Mouse (Mus musculus): Measurements from ENCODE around the gene Slc38a6.
A peak's percentile ranks its signal among the peaks of the same experiment; 100 is the strongest.

Slc38a6 gene

DNA sequence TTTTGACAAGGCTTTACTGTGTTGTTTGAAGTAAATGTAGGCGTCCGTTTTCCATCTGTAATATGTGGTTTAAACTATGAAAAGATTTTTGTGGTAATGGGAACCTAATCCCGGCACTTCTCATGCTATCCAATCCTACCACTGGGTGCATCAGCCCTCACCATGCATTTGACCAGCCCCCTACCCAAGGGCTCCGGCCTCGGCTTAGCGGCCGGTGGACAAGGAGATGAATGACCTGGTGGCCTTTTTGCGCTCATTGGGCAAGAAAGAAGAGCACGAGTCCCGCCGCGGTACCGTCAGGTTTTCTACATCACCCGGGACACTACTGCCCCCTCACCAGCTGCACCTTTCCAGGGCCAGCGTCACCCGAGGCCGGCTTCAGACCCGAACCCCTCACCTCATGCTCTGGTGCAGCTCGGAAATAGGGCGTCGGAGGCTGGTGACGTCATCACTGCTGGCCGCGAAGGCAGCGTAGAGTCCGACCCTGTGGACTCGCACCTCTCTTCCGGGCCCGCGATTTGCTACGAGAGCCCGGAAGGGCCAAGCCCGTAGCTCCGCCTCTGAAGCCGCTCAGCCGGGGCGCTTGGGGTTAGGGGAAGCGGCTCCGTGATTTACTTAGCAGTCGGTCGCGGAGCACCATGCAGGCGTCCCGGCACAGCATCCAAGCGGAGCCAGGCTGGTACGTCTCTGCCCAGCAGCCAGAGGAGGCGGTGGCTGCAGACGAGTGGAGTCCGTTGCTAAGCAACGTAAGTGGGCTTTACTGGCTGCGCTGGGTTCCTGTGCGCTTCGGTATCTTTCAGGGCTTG lies at the start of gene Slc38a6, which contains the start of gene Trmt5:
Slc38a6 (plus strand) TSS at position 493 of the 806 bp plus-strand sequence.
Trmt5 (minus strand) TSS at position 424 of the 806 bp plus-strand sequence.
- peak; percentile 94 to 97 for DNase-seq

DNA sequence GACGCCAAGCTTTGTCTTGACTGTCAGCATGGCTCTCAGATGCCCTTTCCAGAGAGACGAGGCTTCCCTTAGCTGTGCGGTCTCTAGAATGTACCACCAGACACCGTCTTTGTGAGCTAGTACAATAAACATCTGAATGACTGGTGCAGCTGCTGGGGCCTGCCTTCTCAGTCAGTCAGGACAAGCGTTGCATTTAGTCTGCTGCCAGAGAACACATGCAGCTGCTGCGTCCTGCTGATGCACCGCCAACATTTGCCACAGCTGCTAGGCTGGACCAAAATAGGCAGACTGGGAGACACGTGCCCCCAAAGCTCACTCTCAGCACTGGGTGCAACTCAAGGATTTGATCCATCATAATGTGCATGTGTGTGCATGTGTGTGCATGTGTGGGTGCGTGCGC lies 44.6 kb upstream of the Slc38a6 start:
- DNase-seq: no peak

DNA sequence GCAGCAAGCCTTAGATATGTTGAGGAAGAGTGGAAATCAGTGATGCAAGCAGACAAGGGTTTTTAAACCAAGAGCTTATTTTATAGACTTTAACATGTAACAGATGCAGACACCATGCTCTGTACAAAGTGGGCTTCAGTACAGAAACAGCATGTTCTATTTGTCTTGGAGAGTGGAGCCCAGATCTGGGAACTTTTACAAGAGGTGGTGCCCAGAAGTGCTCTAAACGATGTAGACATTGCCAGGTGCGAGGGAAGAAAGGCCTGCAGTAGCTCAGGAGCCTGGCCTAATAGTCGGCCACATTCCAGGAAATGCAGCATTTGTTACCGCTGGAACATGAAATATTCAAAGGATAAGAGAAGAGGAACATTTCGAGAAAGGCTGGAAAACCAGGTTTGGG lies 40.9 kb upstream of the Slc38a6 start:
- no peak for DNase-seq

DNA sequence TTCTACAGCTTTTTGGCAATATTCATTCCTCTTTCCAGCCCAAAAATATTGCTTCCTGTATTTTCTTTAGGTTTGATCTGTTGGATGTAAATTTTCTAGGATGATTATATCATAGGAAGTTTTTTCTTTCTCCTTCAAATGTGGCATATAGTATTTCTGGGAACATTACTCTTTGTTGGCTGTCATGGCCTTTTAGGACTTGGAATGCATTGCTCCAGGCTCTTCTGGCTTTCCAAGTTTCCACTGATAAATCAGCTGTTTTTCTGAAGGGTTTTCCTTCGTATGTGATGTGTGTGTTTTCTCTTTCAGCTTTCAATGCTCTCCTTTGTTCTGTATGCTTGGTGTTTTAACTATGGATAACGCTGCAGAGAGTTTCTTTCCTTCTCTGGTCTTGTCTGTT lies 31.6 kb upstream of the Slc38a6 start:
- DNase-seq: no peak

DNA sequence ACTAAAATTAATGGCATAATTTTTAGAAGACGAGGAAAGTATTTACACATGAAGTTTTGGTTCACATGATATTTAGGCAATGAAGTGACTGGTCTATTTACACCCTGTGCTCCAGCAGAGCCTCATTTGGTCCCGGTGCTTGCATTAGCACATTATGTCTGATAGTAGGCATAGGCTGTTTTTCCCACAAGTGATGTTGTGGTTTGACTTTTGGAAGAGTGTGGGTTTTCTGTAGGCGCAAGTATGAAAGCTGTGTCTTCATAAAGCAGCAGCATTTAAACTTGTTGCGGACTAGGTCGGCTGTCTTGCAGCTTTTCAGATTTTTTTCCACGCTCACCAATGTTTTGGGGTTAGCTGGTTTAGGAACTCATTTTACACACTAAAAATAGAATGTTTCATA lies 27.3 kb upstream of the Slc38a6 start:
- DNase-seq: no peak

DNA sequence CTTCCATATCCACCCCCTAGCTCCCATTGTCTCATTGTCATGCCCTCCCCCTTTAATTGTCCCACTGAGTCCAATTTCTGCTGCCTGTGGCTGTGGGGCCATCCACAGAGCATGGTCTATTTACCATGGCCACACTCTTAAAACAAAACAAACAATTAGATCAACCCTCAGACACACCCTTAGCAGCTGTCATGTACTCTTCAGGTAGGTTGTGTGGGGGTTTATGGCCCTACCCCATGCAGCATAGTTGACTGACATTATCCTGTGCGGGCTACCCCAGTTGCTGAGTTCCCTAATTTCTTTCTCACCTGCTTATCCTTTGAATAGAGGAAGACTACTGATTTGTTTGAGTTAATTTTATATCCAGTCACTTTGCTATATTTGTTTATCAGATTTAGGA lies 26.2 kb upstream of the Slc38a6 start:
- no peak for DNase-seq

DNA sequence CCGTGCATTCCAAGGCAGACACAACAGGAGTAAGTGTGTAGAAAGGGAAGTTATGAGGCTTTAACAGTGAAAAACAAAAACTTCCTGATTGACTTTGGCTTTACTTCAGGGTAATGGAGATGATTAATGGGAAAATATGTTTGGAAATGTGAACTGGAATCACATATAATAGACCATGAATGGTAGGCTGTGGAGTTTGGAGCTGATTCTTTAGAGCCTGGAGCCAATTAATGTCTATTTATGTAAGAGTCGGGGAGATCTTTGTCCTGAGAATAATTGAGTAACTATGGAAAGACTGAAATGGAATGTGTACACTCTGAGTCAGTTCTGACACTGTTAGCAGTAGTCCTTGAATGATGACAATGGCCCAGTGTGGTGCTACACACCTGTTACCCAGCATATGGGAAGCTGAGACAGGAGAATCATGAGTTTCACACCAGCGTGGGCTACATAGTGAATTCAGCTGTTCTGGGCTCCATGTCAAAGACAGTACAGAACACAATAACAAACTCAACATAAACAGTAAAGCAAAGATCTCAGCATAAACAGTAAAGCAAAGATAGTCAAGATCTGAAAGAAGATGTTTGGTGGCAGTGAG lies 21.1 kb upstream of the Slc38a6 start:
- no peak for DNase-seq

DNA sequence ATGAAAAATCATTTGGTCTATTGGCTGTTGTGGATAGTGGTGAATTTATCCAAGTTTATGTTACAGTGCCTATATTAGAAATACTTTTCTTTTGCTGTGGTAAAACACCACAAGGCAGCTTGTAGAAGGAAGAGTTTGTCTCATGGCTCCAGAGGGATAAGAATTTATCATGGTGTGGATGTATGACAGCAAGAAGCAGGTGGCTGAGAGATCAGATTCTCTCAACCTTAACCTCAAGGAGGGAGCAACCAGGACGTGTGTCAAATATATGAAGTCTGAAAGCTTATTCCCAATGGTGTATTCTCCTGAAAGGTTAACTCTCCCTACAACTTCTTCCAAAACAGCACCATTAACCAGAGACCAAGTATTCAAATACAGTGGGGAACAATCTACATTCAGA lies 20.0 kb upstream of the Slc38a6 start:
- DNase-seq: no peak

DNA sequence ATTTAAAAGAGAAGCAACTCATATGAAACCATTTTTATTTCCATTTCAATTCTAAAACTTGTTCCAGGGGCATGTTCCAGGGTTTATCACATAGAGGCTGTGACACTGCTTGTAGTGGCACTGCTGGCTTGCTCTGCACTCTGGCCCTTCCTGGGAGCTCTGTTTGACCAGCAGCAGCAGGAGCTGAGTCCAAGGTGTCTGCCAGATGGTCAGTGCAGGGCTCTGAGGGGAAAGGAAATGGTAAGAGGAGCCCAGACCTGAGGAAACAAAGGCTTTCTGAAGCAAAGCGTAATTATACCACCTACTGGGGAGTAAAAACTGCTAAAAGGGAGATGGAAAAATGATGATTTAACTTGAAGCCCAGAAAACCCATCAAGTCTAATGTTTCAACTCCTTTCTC lies 18.1 kb upstream of the Slc38a6 start:
- DNase-seq: no peak

DNA sequence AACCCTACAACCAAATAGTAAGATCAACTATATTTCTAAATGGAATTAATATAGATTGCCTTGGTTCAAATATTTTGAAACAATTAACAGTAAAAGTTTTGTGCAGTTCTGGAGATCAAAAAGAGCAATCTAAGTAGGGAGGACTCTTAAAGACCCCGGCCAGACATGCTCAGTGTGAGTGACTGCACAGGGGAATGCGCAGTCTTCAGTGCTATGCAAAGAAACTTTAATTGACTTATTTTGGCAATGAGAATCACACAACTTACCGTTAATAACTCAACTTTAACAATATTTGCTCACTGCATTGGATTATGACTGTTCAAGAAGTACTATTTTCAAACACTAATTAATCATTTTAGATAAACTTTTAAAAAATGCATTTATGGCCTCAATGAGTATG lies 17.0 kb upstream of the Slc38a6 start:
- no peak for DNase-seq

DNA sequence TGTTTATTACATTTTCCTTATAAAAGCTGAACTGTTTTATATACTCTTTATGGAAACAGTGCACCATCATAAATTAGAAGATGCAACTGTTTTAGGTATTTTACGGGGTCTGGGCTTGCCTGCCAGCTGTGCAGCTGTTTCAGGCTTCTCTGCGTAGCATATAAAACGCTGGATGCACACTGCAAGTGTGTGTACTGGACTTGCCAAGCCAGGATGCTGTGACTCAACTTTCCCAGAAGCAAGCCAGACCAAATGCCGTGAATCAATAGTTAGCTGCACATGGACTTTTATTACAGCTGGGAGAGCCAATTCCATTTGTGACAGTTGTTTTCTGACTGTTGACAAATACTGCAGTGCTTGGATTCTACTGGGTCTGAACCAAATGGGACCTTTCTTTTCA lies 16.6 kb upstream of the Slc38a6 start:
- DNase-seq: no peak

DNA sequence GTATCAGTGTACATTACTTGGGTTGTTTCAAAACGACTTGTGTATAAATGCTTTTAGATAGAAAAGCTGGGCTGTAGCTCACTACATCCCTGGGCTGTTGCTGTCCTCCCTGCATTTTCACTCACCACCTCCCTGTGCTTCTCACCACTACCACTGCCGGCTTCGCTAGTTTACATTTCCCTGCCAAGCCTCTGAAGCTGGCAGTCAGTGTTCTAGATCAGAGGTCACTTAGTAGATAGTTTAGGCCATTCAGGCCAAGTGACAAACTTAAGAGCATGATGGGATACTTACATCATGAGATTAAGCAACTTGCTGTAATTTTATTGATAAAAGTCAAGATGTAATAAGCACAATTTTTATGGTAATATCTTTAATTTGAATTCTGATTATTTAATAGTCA lies 11.7 kb upstream of the Slc38a6 start:
- no peak for DNase-seq

DNA sequence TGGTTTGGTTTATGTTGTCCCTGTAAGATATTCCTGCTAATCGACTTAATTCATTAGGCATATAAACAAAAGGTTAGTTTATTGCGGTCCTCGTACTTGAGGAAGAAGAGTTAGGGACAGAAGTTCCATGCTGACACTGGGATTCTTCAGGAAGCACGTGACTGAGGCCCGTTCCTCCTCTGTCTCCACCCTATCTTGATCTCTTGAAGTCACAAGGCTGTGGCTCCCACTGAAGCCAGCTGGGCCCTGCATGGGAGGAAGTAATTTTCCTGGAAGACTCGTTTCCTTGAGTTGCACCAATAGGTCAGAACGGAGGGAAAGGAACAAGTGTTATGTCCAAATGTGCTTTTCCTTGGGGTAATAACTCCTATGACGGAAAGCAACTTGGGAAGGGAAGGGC lies 1.0 kb downstream of the Slc38a6 start:
- DNase-seq: peak; percentile 54 to 77

DNA sequence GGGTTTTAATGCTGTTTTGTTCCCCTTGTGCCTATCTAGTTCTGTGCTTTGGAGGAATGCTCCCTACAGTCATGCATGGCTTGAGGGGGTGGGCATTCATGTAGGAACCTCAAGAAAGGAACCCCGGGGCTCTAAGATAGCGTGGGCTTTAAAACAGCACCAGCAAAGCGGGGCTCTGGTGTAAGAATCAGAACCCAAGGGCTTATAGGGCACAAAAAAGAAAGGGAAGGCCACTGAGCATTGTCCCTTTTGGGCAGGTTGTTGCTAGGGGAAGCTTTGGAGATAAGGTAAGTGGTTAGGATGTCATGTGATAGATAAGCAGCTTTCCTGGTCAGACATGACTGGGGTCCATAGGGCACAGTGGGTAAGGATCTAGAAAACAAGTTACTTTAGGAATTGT lies 2.0 kb downstream of the Slc38a6 start:
- no peak for DNase-seq

DNA sequence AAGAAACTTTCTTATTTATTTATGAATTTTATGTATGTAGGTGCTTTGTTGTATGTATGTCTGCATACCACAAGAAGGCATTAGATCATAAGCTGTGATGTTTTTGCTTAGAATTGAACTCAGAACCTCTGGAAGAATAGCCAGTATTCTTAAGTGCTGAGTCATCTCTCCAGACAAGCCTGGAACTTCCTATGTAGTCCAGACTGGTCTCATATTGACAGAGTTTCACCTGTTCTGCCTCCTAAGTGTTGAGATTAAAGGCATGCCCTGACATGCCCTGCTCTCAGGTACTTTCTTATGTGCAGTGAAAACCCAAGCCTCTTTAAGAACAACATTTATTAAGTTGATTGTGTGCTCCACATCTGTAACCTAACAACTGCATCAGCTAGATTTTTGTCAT lies 8.3 kb downstream of the Slc38a6 start:
- no peak for DNase-seq

DNA sequence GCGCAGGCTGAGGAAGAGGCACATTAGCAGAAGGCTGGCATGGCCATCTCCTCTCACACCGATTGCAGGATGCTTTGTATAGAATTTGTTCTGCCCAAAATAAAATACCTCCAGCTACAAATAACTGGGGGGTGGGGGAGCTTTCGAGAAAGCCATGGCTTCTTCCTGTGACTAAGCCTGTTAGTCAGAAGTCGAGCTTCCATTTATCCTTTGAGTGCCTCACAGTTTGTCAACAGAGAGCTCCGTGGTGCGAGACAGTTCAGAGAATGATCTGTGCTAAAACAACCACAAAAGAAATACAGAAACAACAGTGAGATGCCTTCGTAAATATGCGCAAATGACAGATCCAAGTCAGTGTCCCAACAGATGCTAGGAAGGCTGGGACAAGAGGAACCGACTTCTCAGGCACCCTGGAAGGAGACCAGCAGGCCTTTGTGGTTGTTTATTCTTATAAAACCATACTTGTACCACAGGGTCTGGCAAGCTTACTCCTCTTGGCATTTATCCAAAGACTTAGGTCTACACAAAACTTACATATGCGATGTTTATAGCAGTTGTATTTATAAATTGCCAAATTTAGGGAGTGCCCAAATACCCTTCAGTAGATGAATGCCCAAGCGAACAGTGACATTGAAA lies 9.0 kb downstream of the Slc38a6 start:
- DNase-seq: no peak

DNA sequence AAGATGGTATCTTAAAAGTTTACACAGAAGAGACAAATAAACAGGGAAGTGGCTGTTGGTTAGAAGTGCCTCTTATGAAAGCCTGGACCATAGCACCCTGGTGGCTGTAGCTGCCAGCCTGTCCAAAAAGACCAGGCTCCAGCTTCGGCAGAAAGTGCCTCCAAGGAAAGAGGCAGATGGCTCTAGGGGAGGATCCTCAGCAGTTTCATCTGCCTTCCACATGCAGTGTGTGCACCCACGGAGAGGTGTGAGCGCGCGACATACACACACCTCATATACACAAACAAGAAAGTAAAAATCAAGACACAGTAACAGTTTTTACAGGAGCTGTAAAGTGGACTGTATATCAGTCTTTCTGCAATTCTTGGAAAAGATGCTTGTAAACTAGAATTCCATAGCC lies 12.0 kb downstream of the Slc38a6 start:
- no peak for DNase-seq

DNA sequence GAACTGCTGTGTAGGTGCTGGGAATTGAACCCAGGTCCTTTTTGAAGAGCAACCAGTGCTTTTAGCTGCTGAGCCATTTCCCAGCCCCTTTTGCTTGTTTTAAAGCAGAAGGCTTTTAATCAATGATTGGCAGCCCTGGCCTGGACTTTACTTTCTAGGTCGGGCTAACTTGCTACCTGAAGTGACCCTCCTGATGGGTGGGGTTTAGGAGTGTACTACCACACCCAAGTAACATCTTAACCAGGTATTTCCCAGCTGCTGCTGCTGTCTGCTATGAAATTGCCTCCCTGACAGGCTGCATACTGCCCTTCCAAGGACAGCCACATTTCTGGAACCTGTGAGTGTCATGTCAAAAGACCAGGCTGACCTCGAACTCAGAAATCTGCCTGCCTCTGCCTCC lies 14.0 kb downstream of the Slc38a6 start:
- peak; percentile 59 to 73 for DNase-seq

DNA sequence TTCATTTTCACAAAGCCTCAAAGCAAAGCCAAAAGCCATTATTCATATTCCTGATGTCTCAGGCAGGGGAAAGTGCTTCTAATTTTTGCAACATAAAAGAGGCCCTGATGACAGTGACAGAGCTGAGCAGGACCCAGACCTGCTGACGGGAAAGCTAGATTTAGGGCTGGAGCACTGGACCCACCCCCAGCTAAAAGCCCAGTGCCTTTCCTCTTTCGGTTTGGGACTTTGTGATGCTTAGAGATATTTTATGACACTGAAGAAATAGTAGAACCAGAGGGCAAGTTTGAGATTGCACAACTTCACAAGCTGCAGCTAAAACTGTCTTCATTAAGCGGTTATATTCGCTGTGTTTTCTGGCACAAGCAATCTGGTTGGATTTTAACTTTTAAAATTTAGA lies 18.1 kb downstream of the Slc38a6 start:
- peak; percentile 34 to 65 for DNase-seq

DNA sequence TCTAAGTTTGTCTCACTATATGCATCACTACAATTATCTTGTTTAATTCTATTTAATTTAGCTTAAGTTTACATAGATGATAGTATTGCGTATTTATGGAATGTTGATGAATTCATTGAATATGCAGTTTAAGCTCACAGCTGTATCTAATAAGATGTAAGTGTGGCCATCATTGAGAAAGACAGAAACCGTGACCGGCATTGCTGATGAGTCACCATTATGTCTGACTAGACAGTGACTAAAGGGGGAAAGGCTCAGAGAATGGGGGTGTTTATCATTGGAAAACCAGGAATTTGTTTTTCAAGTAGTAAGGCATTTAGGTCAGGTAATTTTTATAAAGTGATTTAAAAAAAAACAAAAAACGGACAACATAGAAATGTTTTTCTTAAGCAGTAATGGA lies 21.2 kb downstream of the Slc38a6 start:
- no peak for DNase-seq

DNA sequence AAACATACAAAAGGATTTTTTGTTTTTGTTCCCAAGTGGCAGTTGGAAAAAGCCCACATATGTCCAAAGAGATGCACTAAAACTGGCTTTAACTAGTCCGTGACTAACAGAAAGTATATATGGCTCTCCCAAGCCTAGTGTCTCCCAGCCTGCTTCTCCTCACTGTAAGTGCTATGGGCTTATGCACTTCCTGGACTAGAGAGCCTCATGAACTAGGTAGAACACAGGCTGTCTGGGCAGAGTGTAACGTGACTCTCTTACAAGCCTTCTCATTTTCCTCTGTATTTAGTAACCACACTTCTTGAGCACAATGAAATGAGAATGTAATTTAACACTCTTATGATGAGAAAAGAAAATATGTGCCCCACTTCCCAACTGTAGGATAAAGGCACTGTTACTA lies 22.1 kb downstream of the Slc38a6 start:
- no peak for DNase-seq

DNA sequence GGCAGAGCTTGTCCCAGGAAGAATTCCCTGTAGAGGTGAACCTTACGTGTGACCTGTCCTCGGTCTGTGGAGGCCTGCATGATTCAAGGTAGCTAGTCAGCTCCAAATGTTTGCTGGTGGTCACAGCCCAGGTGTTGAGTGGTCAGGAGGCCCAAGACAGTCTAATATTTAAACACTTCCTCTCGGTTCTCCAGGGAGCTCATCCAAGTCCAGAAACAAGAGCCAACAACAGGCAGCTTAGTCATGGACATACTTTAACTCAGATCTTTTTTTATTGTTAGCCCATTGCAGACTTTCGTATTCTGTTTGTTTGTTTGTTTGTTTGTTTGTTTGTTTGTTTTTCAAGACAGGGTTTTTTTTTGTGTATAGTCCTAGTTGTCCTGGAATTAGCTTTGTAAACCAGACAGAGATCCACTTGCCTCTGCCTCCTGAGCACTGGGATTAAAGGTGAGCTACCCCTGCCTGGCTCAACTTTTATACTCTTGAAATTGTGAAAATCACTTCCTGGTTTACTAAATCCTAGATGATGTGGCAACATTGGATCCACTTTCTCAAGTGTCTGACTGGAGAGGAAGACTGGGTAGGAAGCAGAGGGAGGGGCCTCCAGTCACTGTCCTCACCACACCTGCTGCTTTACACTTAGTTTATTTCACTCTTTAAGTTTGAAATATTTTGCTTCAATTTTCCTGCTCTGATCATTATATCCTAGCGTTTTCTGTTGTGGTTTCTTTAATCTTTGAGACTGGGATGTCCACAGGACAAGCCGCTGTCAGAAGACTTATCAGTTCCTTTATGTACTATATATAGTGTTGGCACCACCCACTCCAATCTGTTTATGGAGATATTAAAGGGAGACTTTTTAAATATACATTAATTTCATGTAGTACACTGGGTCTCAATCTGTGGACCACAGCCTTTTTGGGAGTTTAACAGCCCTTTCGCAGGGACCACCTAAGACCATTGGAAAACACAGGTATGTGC lies 31.4 kb downstream of the Slc38a6 start:
- DNase-seq: no peak

DNA sequence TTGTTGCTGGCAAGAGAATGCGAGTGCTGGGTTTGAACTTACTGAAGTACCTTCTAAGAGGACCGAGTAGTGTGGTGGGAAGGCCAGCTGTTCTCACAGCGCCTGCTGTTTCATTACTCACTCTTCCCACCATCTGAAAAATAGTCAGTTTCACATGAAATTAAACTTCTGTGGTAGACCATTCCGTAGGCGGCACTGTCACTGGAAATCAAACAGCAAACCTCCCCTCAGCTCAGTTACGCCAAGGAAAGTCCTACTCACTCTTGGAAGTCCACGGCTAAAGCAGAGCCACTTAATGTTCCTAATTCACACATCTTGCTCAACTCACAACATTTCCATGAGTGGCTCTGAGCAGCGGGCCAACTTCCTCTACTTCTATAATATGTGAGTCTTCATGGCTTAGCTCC lies 37.6 kb downstream of the Slc38a6 start:
- no peak for DNase-seq
